Mouse (Mus musculus) liver, postnatal 0 days (tissue): ENCODE data around the gene Entpd2. TPM values are rescaled to one million over a fixed set of nuclear protein-coding genes. Genes with fewer than 3 reads are reported as not detected.
A peak's percentile ranks its signal among the peaks of the same experiment; 100 is the strongest.

Source experiments
- ATAC-seq: fragments of 200-750 bp; cut with Nextera tagmentation; 2 replicates; pipeline ENCODE4 v1.8.0; 2017; ENCODE audit warnings: mild to moderate bottlenecking, moderate library complexity
- DNase-seq: peaks from one replicate; pipeline ENCODE4 v3.0.0-alpha.2; 2016
- H3K27ac ChIP-seq: fragments of 300-500 bp; sonication (generic); 2 replicates; pipeline ENCODE4 v1.5.1; 2014; ENCODE audit warnings: antibody characterized with exemption, moderate library complexity, mild to moderate bottlenecking, low read depth
- H3K27me3 ChIP-seq: fragments of 300-500 bp; sonication (generic); 2 replicates; pipeline ENCODE4 v1.6.1; 2014; ENCODE audit warnings: low read length, control low read depth, mixed read lengths; ENCODE audit not compliant: insufficient read depth
- H3K36me3 ChIP-seq: fragments of 300-500 bp; sonication (generic); replicated peaks from 2 replicates; pipeline ENCODE4 v1.6.1; 2014; ENCODE audit warnings: mild to moderate bottlenecking, control low read depth, low read length, moderate library complexity, mixed read lengths; ENCODE audit not compliant: insufficient read depth
- H3K4me1 ChIP-seq: fragments of 300-500 bp; sonication (generic); 2 replicates; pipeline ENCODE4 v1.6.1; 2014; ENCODE audit warnings: antibody characterized with exemption, mild to moderate bottlenecking, control low read depth; ENCODE audit not compliant: insufficient read depth
- H3K4me2 ChIP-seq: fragments of 300-500 bp; sonication (generic); 2 replicates; pipeline ENCODE4 v1.6.1; 2014; ENCODE audit warnings: low read depth, mild to moderate bottlenecking, low read length, moderate library complexity, mixed read lengths
- H3K4me3 ChIP-seq: fragments of 300-500 bp; sonication (generic); 2 replicates; pipeline ENCODE4 v1.5.1; 2014; ENCODE audit warnings: low read depth, low read length
- H3K9ac ChIP-seq: fragments of 300-500 bp; sonication (generic); replicated peaks from 2 replicates; pipeline ENCODE4 v1.6.1; 2014; ENCODE audit warnings: mild to moderate bottlenecking, moderate library complexity
- H3K9me3 ChIP-seq: fragments of 300-500 bp; sonication (generic); 2 replicates; pipeline ENCODE4 v1.6.1; 2016; ENCODE audit warnings: mild to moderate bottlenecking, control low read depth, low read length, mixed read lengths
- CTCF ChIP-seq: sonication (generic); IDR thresholded peaks from 2 replicates; pipeline ENCODE4 v1.5.1; 2016; ENCODE audit warnings: antibody characterized with exemption, low read depth
- EP300 ChIP-seq: IDR thresholded peaks from 2 replicates; pipeline ENCODE4 v1.6.1; 2016; ENCODE audit warnings: antibody characterized with exemption, low read depth, mild to moderate bottlenecking
- WGBS: fragments of 180-500 bp; shearing (Covaris S2); extraction: QIAGEN DNeasy Blood & Tissue Kit; methylation state at CpG from one replicate; pipeline ENCODE4 v1.1.7; 2014; ENCODE audit not compliant: insufficient replicate concordance; 5-methylcytosine and 5-hydroxymethylcytosine counted together
- polyA plus RNA-seq: library from polyadenylated mRNA; unstranded; fragments of >200 nt; fragmentation: Nextera tagmentation; extraction: Ambion mirVana; gene quantifications from 2 replicates; pipeline ENCODE4 v1.2.1, GENCODE M21; 2015

Entpd2 gene
- polyA plus RNA-seq, result 2.9 and 3.6 TPM in 2 replicates

GRCm38 (mm10) chr2:25395721-25396596, at the start of gene Entpd2:
Entpd2 (plus strand) TSS chr2:25395874.
- H3K9ac ChIP-seq, result peak within 1 kb of the TSS; percentile 54
- peak; percentile 20; the same call in 1 of the 2 replicates for TF ChIP-seq CTCF
- no peak for TF ChIP-seq EP300
- peak within 1 kb of the TSS; percentile 47 for H3K4me3 ChIP-seq
- no peaks in the 10 kb centered on the region for H3K36me3 ChIP-seq
- WGBS, result 3% methylated on average over 57 of the region's 57 CpGs
- H3K4me2 ChIP-seq, result peak within 1 kb of the TSS; percentile 84
- H3K27me3 ChIP-seq, result peaks cover 57% of the 10 kb centered on the region
- DNase-seq, result peak; percentile 56
- ATAC-seq, result peak; percentile 85
- H3K27ac ChIP-seq, result no peak within 1 kb of the TSS; the same call in 1 of the 2 replicates
- H3K9me3 ChIP-seq, result no peaks in the 10 kb centered on the region
- H3K4me1 ChIP-seq, result peaks cover 16% of the 10 kb centered on the region

GRCm38 (mm10) chr2:25348162-25348561, 47.5 kb upstream of the Entpd2 start:
- DNase-seq, result no peak
- peaks cover 80% of the 10 kb centered on the region for H3K36me3 ChIP-seq
- no peaks in the 10 kb centered on the region for H3K4me1 ChIP-seq
- no peak overlapping the region for H3K9ac ChIP-seq
- no peak overlapping the region for H3K4me3 ChIP-seq
- no peak for ATAC-seq
- H3K27me3 ChIP-seq, result no peaks in the 10 kb centered on the region
- H3K4me2 ChIP-seq, result no peak overlapping the region
- H3K9me3 ChIP-seq, result no peaks in the 10 kb centered on the region
- no peak overlapping the region for H3K27ac ChIP-seq
- TF ChIP-seq EP300, result no peak
- no peak for TF ChIP-seq CTCF
- 85% methylated on average over 7 of the region's 7 CpGs for WGBS

GRCm38 (mm10) chr2:25349499-25349898, 46.2 kb upstream of the Entpd2 start:
- DNase-seq (no peak), ATAC-seq (no peak)
- Histone ChIP-seq H3K4me2 (no peak overlapping the region), H3K9me3 (no peaks in the 10 kb centered on the region), H3K4me1 (no peaks in the 10 kb centered on the region), H3K9ac (no peak overlapping the region), H3K27ac (no peak overlapping the region), H3K4me3 (no peak overlapping the region), H3K27me3 (no peaks in the 10 kb centered on the region), H3K36me3 (peaks cover 68% of the 10 kb centered on the region)
- 85% methylated on average over 4 of the region's 4 CpGs for WGBS
- TF ChIP-seq EP300, result no peak
- TF ChIP-seq CTCF, result no peak

GRCm38 (mm10) chr2:25350701-25351100, 45.0 kb upstream of the Entpd2 start:
- H3K4me2 ChIP-seq, result no peak overlapping the region

DNA sequence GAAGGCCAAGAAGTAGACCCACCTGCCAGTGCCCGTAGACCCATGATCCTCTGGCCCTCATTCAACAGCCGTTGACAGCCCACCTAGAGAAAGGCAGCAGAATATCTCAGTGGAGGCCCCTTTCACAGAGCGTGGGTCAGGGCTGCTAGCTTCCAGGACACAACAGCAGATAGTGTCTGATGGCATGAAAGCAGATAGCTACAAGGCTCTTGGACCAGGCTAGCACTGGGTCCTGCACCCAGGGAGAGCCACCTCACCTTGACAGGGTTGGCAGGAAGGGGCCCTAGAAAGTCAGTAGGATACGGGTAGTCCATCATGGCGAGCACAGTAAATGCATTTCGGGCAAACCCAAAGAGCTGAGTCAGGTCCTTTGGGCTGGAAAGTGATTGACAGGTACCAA, 41.5 kb upstream of the Entpd2 start:
- Histone ChIP-seq H3K9ac (no peak overlapping the region), H3K27ac (no peak overlapping the region), H3K4me3 (no peak overlapping the region), H3K27me3 (no peaks in the 10 kb centered on the region), H3K36me3 (peaks cover 28% of the 10 kb centered on the region), H3K4me2 (no peak overlapping the region), H3K9me3 (no peaks in the 10 kb centered on the region), H3K4me1 (peaks cover 20% of the 10 kb centered on the region)
- DNase-seq (no peak), ATAC-seq (no peak)
- WGBS, result 86% methylated on average over 6 of the region's 6 CpGs
- no peak for TF ChIP-seq EP300
- no peak for TF ChIP-seq CTCF

More at GRCm38 (mm10) chr2:25350701-25351100, 45.0 kb upstream of the Entpd2 start:
- no peak for ATAC-seq
- no peak overlapping the region for H3K4me3 ChIP-seq
- H3K36me3 ChIP-seq, result peaks cover 57% of the 10 kb centered on the region
- H3K27ac ChIP-seq, result no peak overlapping the region
- no peak for DNase-seq
- no peak for TF ChIP-seq CTCF
- no peak for TF ChIP-seq EP300
- H3K9ac ChIP-seq, result no peak overlapping the region
- no peaks in the 10 kb centered on the region for H3K27me3 ChIP-seq
- H3K4me1 ChIP-seq, result peaks cover 5% of the 10 kb centered on the region
- 86% methylated on average over 3 of the region's 3 CpGs for WGBS
- H3K9me3 ChIP-seq, result no peaks in the 10 kb centered on the region

- no peak for ATAC-seq
- Histone ChIP-seq H3K27me3 (no peaks in the 10 kb centered on the region), H3K4me2 (peak overlapping the region; percentile 96), H3K36me3 (peaks cover 15% of the 10 kb centered on the region), H3K27ac (no peak overlapping the region), H3K9me3 (no peaks in the 10 kb centered on the region), H3K9ac (peak overlapping the region; percentile 39), H3K4me1 (peaks cover 20% of the 10 kb centered on the region), H3K4me3 (peak overlapping the region; percentile 59)
- WGBS, result 36% methylated on average over 18 of the region's 18 CpGs
- TF ChIP-seq CTCF, result no peak
- TF ChIP-seq EP300, result no peak
- no peak for DNase-seq
Measured at GRCm38 (mm10) chr2:25355419-25356066, 40.1 kb upstream of the Entpd2 start.
